8 mouse cellular contexts compared by ENCODE assay signal in genomic region chr15:103339961-103340337, GRCm38 (mm10). TPM values are rescaled to one million over a fixed set of nuclear protein-coding genes. Genes with fewer than 3 reads are reported as not detected.
DNase-seq lines count a peak whose midpoint lies in the region; ATAC-seq and TF ChIP-seq lines count a peak whose summit lies in the region.

Gene Zfp385a, minus strand, starts transcription at chr15:103340093.

- H3K4me1 ChIP-seq in ES-Bruce4 (ENCODE audit: control insufficient read depth, insufficient read depth, low read length) = peaks cover 6% of the 10 kb centered on the region
- H3K4me1 ChIP-seq in embryonic facial prominence, embryonic 12.5 days = peaks cover 50% of the 10 kb centered on the region
- peaks cover 31% of the 10 kb centered on the region for H3K4me1 ChIP-seq in heart, embryonic 15.5 days (replicated peaks)
- peaks cover 21% of the 10 kb centered on the region for H3K4me1 ChIP-seq in liver, embryonic 16.5 days (ENCODE audit: control insufficient read depth, low read depth, low read length)

- no peak for TF ChIP-seq EP300 in ES-Bruce4 (IDR thresholded peaks at IDR 0.05; ENCODE audit: insufficient read depth, low read depth, low read length)

- WGBS in embryonic facial prominence, embryonic 12.5 days = under 1% methylated on average over 23 of the region's 26 CpGs
- 0% methylated on average over 26 of the region's 26 CpGs for WGBS in heart, embryonic 15.5 days
- under 1% methylated on average over 26 of the region's 26 CpGs for WGBS in liver, embryonic 16.5 days (ENCODE audit: insufficient replicate concordance)

- no peak for ATAC-seq in embryonic facial prominence, embryonic 12.5 days (ENCODE audit: insufficient number of reproducible peaks, insufficient read depth, low FRiP score, low TSS enrichment)
- peak; percentile 33; the same call in 1 of the 2 replicates for ATAC-seq in heart, embryonic 15.5 days (replicated peaks; ENCODE audit: insufficient number of reproducible peaks, insufficient read depth, low FRiP score, low read depth)
- ATAC-seq in liver, embryonic 16.5 days (ENCODE audit: low read depth) = peak; percentile 68

- peak within 1 kb of the TSS; percentile 58 for H3K9ac ChIP-seq in ES-Bruce4 (ENCODE audit: low read depth, poor library complexity, severe bottlenecking)
- peak within 1 kb of the TSS; percentile 50 for H3K9ac ChIP-seq in embryonic facial prominence, embryonic 12.5 days
- H3K9ac ChIP-seq in heart, embryonic 15.5 days = peak within 1 kb of the TSS; percentile 53
- peak within 1 kb of the TSS; percentile 44 for H3K9ac ChIP-seq in liver, embryonic 16.5 days (ENCODE audit: low read depth, low read length)

- no peak within 1 kb of the TSS for H3K27ac ChIP-seq in ES-Bruce4 (ENCODE audit: insufficient read depth, low read length)
- H3K27ac ChIP-seq in embryonic facial prominence, embryonic 12.5 days = no peak within 1 kb of the TSS
- H3K27ac ChIP-seq in heart, embryonic 15.5 days = no peak within 1 kb of the TSS; the same call in 1 of the 2 replicates
- no peak within 1 kb of the TSS for H3K27ac ChIP-seq in liver, embryonic 16.5 days (ENCODE audit: low read length)

- no peaks in the 10 kb centered on the region for H3K27me3 ChIP-seq in ES-Bruce4 (ENCODE audit: control insufficient read depth, insufficient read depth, low read length, poor library complexity, severe bottlenecking)
- H3K27me3 ChIP-seq in embryonic facial prominence, embryonic 12.5 days = peaks cover 19% of the 10 kb centered on the region
- H3K27me3 ChIP-seq in heart, embryonic 15.5 days = peaks cover 52% of the 10 kb centered on the region
- H3K27me3 ChIP-seq in liver, embryonic 16.5 days (ENCODE audit: control insufficient read depth, insufficient read depth, low read depth, low read length) = peaks cover 22% of the 10 kb centered on the region

- DNase-seq in 416B (ENCODE audit: low read depth) = peak; percentile 58
- peak; percentile 65 to 79 for DNase-seq in layer of hippocampus, adult 18-20 months (ENCODE audit: low spot score in 2 of 2)
- DNase-seq in right cerebral cortex, adult 18-20 months = peak; percentile 88
- peak; percentile 96 for DNase-seq in thymus, postnatal 4 days

- H3K36me3 ChIP-seq in ES-Bruce4 (ENCODE audit: control insufficient read depth, insufficient read depth, low read length, poor library complexity, severe bottlenecking) = peaks cover 6% of the 10 kb centered on the region
- peaks cover 15% of the 10 kb centered on the region for H3K36me3 ChIP-seq in embryonic facial prominence, embryonic 12.5 days
- H3K36me3 ChIP-seq in heart, embryonic 15.5 days = peaks cover 12% of the 10 kb centered on the region
- no peaks in the 10 kb centered on the region for H3K36me3 ChIP-seq in liver, embryonic 16.5 days (ENCODE audit: control insufficient read depth, insufficient read depth)

- no peaks in the 10 kb centered on the region for H3K9me3 ChIP-seq in ES-Bruce4 (replicated peaks; ENCODE audit: control insufficient read depth, insufficient read depth, low read length, poor library complexity, severe bottlenecking)
- no peaks in the 10 kb centered on the region for H3K9me3 ChIP-seq in embryonic facial prominence, embryonic 12.5 days
- H3K9me3 ChIP-seq in heart, embryonic 15.5 days (replicated peaks) = no peaks in the 10 kb centered on the region
- no peaks in the 10 kb centered on the region for H3K9me3 ChIP-seq in liver, embryonic 16.5 days (replicated peaks; ENCODE audit: control insufficient read depth, low read length)

- no peak for TF ChIP-seq POLR2A in ES-Bruce4 (IDR thresholded peaks at IDR 0.05; ENCODE audit: insufficient read depth, low read length)

- peak; percentile 35 for TF ChIP-seq CTCF in ES-Bruce4 (IDR thresholded peaks at IDR 0.05; ENCODE audit: low read depth, low read length)

- peak within 1 kb of the TSS; percentile 84 for H3K4me3 ChIP-seq in ES-Bruce4 (ENCODE audit: low read depth, low read length)
- peak within 1 kb of the TSS; percentile 64 for H3K4me3 ChIP-seq in embryonic facial prominence, embryonic 12.5 days
- peak within 1 kb of the TSS; percentile 63 for H3K4me3 ChIP-seq in heart, embryonic 15.5 days
- H3K4me3 ChIP-seq in liver, embryonic 16.5 days (ENCODE audit: low read depth, low read length) = peak within 1 kb of the TSS; percentile 66

- peak within 1 kb of the TSS; percentile 83 for H3K4me2 ChIP-seq in embryonic facial prominence, embryonic 12.5 days (replicated peaks)
- peak within 1 kb of the TSS; percentile 93 for H3K4me2 ChIP-seq in heart, embryonic 15.5 days
- H3K4me2 ChIP-seq in liver, embryonic 16.5 days (ENCODE audit: low read depth, low read length) = peak within 1 kb of the TSS; percentile 82

RNA-seq across cellular contexts. Expression of gene Zfp385a, which starts in this region (rescaled TPM):
- polyA plus RNA-seq in ES-Bruce4 (2011; ENCODE audit: insufficient read depth, insufficient read length, low read depth, missing spikeins) = 26.8 and 29.6 TPM in 2 replicates
- 12.6 and 14.5 TPM in 2 replicates for polyA plus RNA-seq in embryonic facial prominence, embryonic 12.5 days (2016; fragmentation: Nextera tagmentation; extraction: Ambion mirVana)
- polyA plus RNA-seq in heart, embryonic 15.5 days (2015; fragmentation: Nextera tagmentation; extraction: Ambion mirVana) = 5.9 and 10.5 TPM in 2 replicates
- 10 to 100 TPM; 43.7 to 49.8 TPM for total RNA-seq in layer of hippocampus, adult 18-20 months (2021)
- polyA plus RNA-seq in liver, embryonic 16.5 days (2015; fragmentation: Nextera tagmentation; extraction: Ambion mirVana) = 5.5 and 7.0 TPM in 2 replicates
